Mouse (Mus musculus) embryo, embryonic 9.5 days (tissue): ENCODE results near the gene Pld5.

Experiments used
- DNase-seq: peaks from one replicate; pipeline ENCODE4 v3.0.0-alpha.2; 2017; ENCODE audit errors: extremely low spot score

The Pld5 gene

DNA sequence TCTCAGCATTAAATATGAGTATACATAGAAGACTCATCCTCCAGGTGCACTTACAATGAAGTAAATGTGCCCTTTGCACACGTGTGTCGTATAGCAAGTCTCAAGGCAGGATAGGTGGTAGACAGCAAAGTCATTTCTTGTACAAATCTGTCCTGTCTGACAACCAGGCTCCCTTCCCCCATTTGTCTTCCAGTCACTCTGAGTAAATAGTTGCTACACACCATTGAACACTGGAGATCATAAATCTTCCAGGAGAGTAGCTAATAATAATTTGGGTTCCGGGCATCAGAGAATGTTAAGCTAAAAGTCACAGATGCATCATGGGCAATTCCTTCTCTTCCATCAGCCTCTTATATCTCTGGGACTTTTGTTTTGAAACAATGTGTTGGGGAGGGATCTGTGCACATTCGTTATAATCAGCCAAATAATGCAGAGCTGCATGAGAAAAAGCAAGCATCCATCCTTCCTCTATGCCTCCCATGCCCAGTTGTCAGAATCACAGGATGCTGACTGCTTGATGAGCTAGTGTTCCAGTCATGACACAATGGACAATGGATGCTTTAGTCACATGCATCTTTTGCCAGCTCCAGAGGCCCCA, 328.3 kb downstream of the Pld5 start:
- DNase-seq = no peak

- no peak for DNase-seq
Measured at GRCm38 (mm10) chr1:175943168-175943567, 331.9 kb downstream of the Pld5 start.

DNA sequence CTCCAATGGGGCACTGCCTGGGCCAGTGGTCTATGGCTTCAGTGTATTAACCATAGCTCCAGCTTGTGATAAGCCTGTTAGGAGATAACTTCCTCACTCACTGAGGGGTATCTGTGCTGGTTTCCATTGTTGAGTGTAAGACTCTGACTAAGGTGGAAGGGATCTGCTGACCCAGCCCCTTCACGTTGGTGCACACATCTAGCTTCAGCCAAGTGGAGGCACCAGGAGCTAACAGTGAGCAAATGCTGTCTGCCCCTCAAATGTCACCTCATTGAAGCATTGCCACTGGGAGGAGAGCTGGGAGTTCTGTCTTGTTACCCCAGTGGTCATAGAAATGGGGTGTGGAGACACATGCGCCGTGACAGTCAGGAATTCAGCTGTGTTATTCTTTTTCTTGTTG, 336.4 kb downstream of the Pld5 start:
- no peak for DNase-seq

DNA sequence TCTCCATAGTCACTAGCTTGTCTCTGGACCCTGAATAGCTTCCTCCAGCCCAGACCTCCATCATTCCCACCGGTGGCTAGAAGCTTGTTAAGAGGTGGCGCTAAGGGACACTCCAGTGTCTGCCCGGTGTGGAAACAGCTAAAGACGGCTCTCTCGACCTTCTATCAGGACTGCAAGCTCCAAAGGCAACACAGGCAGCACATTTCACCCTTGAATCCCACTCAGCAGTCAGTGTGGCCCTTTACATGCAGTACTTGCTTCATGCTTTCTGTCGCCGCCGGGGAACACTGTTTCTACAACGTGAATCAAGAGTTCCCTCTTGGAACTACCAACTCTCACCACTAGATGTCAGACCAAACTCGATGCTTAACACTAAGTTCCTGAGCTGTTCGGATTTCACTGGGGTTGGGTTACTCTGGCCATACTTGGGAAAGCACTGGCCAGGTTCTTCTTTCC, 338.8 kb downstream of the Pld5 start:
- peak; percentile 77 for DNase-seq

DNA sequence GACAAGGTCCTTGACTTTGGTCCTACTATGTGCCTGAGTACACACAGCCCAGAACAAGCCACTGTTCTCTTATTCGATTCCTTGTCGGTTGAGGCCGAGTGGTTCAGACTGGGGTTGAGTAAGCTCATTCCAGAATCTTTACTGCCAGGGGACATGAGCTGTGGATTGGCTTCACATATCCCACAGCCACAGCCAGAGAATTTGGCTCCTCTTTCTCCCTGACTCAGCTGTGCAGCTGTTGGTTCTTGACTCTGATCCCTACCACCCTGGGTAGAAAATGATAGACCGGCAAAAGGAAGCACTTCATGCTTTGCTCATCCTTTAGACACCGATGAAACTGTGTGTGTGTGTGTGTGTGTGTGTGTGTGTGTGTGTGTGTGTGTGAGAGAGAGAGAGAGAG, 343.7 kb downstream of the Pld5 start:
- DNase-seq = no peak

- peak; percentile 53 for DNase-seq
Measured at GRCm38 (mm10) chr1:175923848-175924787, 351.0 kb downstream of the Pld5 start.

DNA sequence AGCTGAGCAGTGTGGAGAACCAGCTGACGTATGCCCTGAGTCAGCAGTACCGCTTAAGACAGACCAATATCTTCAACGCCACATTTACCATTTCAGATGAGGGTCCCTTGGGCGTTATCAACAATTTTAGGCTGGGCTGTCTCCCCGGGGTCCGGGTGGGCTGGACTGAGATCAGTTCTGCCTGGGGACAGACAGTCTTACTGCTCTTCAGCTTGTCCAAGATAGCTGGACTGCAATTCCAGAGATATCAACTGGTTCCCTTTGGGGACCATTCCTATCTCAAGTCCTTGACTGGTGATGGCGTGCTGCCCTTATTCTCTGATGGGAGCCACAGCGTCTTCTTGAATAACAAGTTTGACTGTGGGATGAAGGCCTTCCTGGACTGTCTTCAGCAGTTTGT, 354.0 kb downstream of the Pld5 start:
- DNase-seq = no peak

DNA sequence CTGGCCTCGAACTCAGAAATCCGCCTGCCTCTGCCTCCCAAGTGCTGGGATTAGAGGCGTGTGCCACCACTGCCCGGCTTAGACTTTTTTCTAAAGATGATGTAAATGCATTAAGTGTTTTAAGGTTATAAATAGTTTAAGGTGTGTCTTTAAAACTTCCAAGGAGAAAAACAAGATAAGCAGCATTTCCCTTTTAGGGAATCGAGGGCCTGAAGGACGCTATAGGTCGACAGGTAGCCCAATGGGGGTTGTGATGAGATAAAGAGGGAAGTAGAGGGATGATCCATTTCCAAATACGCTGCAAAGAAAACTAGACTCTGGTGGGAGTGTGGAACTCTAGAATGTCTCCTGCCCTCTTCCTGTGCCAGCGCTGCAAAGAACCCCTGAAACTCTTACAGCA, 355.1 kb downstream of the Pld5 start, which contains the start of gene Gm38100:
Gene Gm38100 (plus strand): TSS at position 301 of the 400 bp plus-strand sequence.
- DNase-seq = no peak

DNA sequence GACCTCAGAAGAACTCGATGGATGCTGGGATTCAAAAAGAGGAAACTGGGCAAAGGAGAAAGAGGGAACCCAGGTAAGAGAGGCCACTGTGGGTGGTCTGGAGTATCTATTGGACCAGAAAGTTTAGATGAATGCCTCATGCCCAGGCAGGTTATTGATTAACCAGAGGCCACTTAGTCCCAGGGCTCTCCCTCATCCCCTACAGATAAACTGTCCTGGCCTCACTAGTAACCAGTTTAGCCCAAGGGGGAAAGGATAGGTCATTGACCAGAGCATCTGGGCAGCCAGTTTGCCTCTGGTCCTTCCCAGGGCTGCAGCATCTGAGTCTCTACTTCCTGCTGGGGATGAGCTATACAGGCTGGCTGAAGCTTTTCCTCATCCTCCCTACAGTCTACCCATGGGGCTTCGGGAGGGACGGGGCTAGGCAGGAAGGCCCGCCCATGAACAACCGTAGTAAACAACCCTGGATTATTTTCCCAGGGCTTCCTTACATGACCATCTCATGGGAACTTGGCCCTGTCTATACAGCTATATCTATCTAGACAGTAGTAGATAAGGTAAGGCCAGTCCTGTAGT, 361.3 kb downstream of the Pld5 start:
- peak; percentile 7 for DNase-seq
